Mouse (Mus musculus): ENCODE results near the gene Izumo1r. TPM values are rescaled to one million over a fixed set of nuclear protein-coding genes. Genes with fewer than 3 reads are reported as not detected.

The Izumo1r gene
- polyA plus RNA-seq, 1 experiment from 2014 or later, result not detected

- ATAC-seq (ENCODE audit: low FRiP score, low read depth), result no peak
- Histone ChIP-seq H3K4me2 (no peak overlapping the region), H3K4me1 (replicated peaks) (peaks cover 16% of the 10 kb centered on the region), H3K4me3 (no peak overlapping the region), H3K27ac (replicated peaks) (no peak overlapping the region), H3K36me3 (no peaks in the 10 kb centered on the region), H3K27me3 (no peaks in the 10 kb centered on the region), H3K9me3 (no peaks in the 10 kb centered on the region), H3K9ac (no peak overlapping the region)
- 88% methylated on average over 3 of the region's 3 CpGs for WGBS
These were observed 743 bp downstream of the Izumo1r start for GRCm38 (mm10) chr9:14903006-14903405.

- no peak for ATAC-seq (ENCODE audit: low FRiP score, low read depth)
- no peaks in the 10 kb centered on the region for H3K27me3 ChIP-seq
- H3K9ac ChIP-seq, result no peak overlapping the region
- WGBS, result 95% methylated on average over 2 of the region's 2 CpGs
- H3K4me1 ChIP-seq (replicated peaks), result peaks cover 16% of the 10 kb centered on the region
- H3K36me3 ChIP-seq, result no peaks in the 10 kb centered on the region
- no peak overlapping the region for H3K4me3 ChIP-seq
- no peak overlapping the region for H3K4me2 ChIP-seq
- no peak overlapping the region for H3K27ac ChIP-seq (replicated peaks)
- no peaks in the 10 kb centered on the region for H3K9me3 ChIP-seq
These were observed 1.3 kb downstream of the Izumo1r start for GRCm38 (mm10) chr9:14902416-14902815.

GRCm38 (mm10) chr9:14901757-14902156 lies 2.0 kb downstream of the Izumo1r start:
- no peaks in the 10 kb centered on the region for H3K27me3 ChIP-seq
- H3K36me3 ChIP-seq, result no peaks in the 10 kb centered on the region
- no peak for ATAC-seq (ENCODE audit: low FRiP score, low read depth)
- no peak overlapping the region for H3K4me3 ChIP-seq
- H3K9me3 ChIP-seq, result no peaks in the 10 kb centered on the region
- no peak overlapping the region for H3K9ac ChIP-seq
- no peak overlapping the region for H3K4me2 ChIP-seq
- peaks cover 16% of the 10 kb centered on the region for H3K4me1 ChIP-seq (replicated peaks)
- H3K27ac ChIP-seq (replicated peaks), result no peak overlapping the region
- 70% methylated on average over 7 of the region's 7 CpGs for WGBS

GRCm38 (mm10) chr9:14897102-14897501 lies 6.6 kb downstream of the Izumo1r start:
- Histone ChIP-seq H3K9ac (no peak overlapping the region), H3K36me3 (no peaks in the 10 kb centered on the region), H3K4me2 (no peak overlapping the region), H3K27me3 (no peaks in the 10 kb centered on the region), H3K27ac (replicated peaks) (no peak overlapping the region), H3K9me3 (no peaks in the 10 kb centered on the region), H3K4me3 (no peak overlapping the region), H3K4me1 (replicated peaks) (peaks cover 5% of the 10 kb centered on the region; the same call in 1 of the 2 replicates)
- ATAC-seq (ENCODE audit: low FRiP score, low read depth), result no peak
- 72% methylated on average over 3 of the region's 3 CpGs for WGBS

GRCm38 (mm10) chr9:14895237-14895835 lies 8.4 kb downstream of the Izumo1r start:
- Histone ChIP-seq H3K4me1 (replicated peaks) (peaks cover 5% of the 10 kb centered on the region; the same call in 1 of the 2 replicates), H3K36me3 (no peaks in the 10 kb centered on the region), H3K27me3 (no peaks in the 10 kb centered on the region), H3K9me3 (no peaks in the 10 kb centered on the region), H3K27ac (replicated peaks) (0 out of 2 replicates have a peak overlapping the region, but pooled peaks have one; percentile 25), H3K4me3 (no peak overlapping the region), H3K9ac (no peak overlapping the region), H3K4me2 (no peak overlapping the region)
- WGBS, result 51% methylated on average over 7 of the region's 7 CpGs
- peak; percentile 61; the same call in 1 of the 2 replicates for ATAC-seq (ENCODE audit: low FRiP score, low read depth)

- Histone ChIP-seq H3K36me3 (no peaks in the 10 kb centered on the region), H3K4me1 (replicated peaks) (peaks cover 5% of the 10 kb centered on the region; the same call in 1 of the 2 replicates), H3K9ac (no peak overlapping the region), H3K27me3 (no peaks in the 10 kb centered on the region), H3K27ac (replicated peaks) (no peak overlapping the region), H3K9me3 (no peaks in the 10 kb centered on the region), H3K4me3 (no peak overlapping the region), H3K4me2 (no peak overlapping the region)
- 88% methylated on average over 3 of the region's 3 CpGs for WGBS
- no peak for ATAC-seq (ENCODE audit: low FRiP score, low read depth)
These were observed 9.1 kb downstream of the Izumo1r start for GRCm38 (mm10) chr9:14894628-14895027.

GRCm38 (mm10) chr9:14893388-14893787 lies 10.4 kb downstream of the Izumo1r start:
- WGBS, result 90% methylated on average over 9 of the region's 9 CpGs
- ATAC-seq (ENCODE audit: low FRiP score, low read depth), result no peak

GRCm38 (mm10) chr9:14891891-14892290 lies 11.9 kb downstream of the Izumo1r start:
- Histone ChIP-seq H3K4me2 (no peak overlapping the region), H3K4me3 (no peak overlapping the region), H3K4me1 (replicated peaks) (peaks cover 5% of the 10 kb centered on the region; the same call in 1 of the 2 replicates), H3K36me3 (no peaks in the 10 kb centered on the region), H3K9ac (no peak overlapping the region), H3K27me3 (no peaks in the 10 kb centered on the region), H3K9me3 (no peaks in the 10 kb centered on the region), H3K27ac (replicated peaks) (no peak overlapping the region)
- 59% methylated on average over 5 of the region's 5 CpGs for WGBS
- ATAC-seq (ENCODE audit: low FRiP score, low read depth), result no peak

More at GRCm38 (mm10) chr9:14893388-14893787, 10.4 kb downstream of the Izumo1r start:
- Histone ChIP-seq H3K9me3 (no peaks in the 10 kb centered on the region), H3K4me2 (no peak overlapping the region), H3K4me1 (replicated peaks) (peaks cover 5% of the 10 kb centered on the region; the same call in 1 of the 2 replicates), H3K27ac (replicated peaks) (no peak overlapping the region), H3K27me3 (no peaks in the 10 kb centered on the region), H3K36me3 (no peaks in the 10 kb centered on the region), H3K4me3 (no peak overlapping the region), H3K9ac (no peak overlapping the region)

GRCm38 (mm10) chr9:14890699-14891098 lies 13.1 kb downstream of the Izumo1r start:
- 50% methylated on average over 3 of the region's 3 CpGs for WGBS

GRCm38 (mm10) chr9:14888671-14889070 lies 15.1 kb downstream of the Izumo1r start:
- Histone ChIP-seq H3K27ac (replicated peaks) (no peak overlapping the region), H3K9me3 (no peaks in the 10 kb centered on the region), H3K36me3 (no peaks in the 10 kb centered on the region), H3K4me2 (no peak overlapping the region), H3K4me1 (replicated peaks) (no peaks in the 10 kb centered on the region), H3K27me3 (no peaks in the 10 kb centered on the region), H3K9ac (no peak overlapping the region), H3K4me3 (no peak overlapping the region)
- ATAC-seq (ENCODE audit: low FRiP score, low read depth), result no peak
- WGBS, result 68% methylated on average over 6 of the region's 6 CpGs

More at GRCm38 (mm10) chr9:14890699-14891098, 13.1 kb downstream of the Izumo1r start:
- no peaks in the 10 kb centered on the region for H3K9me3 ChIP-seq
- no peak overlapping the region for H3K4me2 ChIP-seq
- H3K4me1 ChIP-seq (replicated peaks), result peaks cover 3% of the 10 kb centered on the region; the same call in 1 of the 2 replicates
- H3K27ac ChIP-seq (replicated peaks), result no peak overlapping the region
- H3K27me3 ChIP-seq, result no peaks in the 10 kb centered on the region
- H3K4me3 ChIP-seq, result no peak overlapping the region
- no peak overlapping the region for H3K9ac ChIP-seq
- no peak; the same call in 1 of the 2 replicates for ATAC-seq (ENCODE audit: low FRiP score, low read depth)
- no peaks in the 10 kb centered on the region for H3K36me3 ChIP-seq

- no peaks in the 10 kb centered on the region for H3K9me3 ChIP-seq
- no peaks in the 10 kb centered on the region for H3K36me3 ChIP-seq
- H3K4me2 ChIP-seq, result no peak overlapping the region
- whole genome bisulfite sequencing, result 74% methylated on average over 6 of the region's 6 CpGs
- no peak for ATAC-seq (ENCODE audit: low FRiP score, low read depth)
- H3K4me3 ChIP-seq, result no peak overlapping the region
- no peaks in the 10 kb centered on the region for H3K27me3 ChIP-seq
- no peak overlapping the region for H3K27ac ChIP-seq (replicated peaks)
- no peak overlapping the region for H3K9ac ChIP-seq
- H3K4me1 ChIP-seq (replicated peaks), result no peaks in the 10 kb centered on the region
These were observed 15.9 kb downstream of the Izumo1r start for GRCm38 (mm10) chr9:14887787-14888382.

- Histone ChIP-seq H3K4me2 (no peak overlapping the region), H3K4me1 (replicated peaks) (no peaks in the 10 kb centered on the region), H3K36me3 (no peaks in the 10 kb centered on the region), H3K9me3 (no peaks in the 10 kb centered on the region), H3K9ac (no peak overlapping the region), H3K27me3 (no peaks in the 10 kb centered on the region), H3K27ac (replicated peaks) (no peak overlapping the region), H3K4me3 (no peak overlapping the region)
- no peak for ATAC-seq (ENCODE audit: low FRiP score, low read depth)
- 82% methylated on average over 1 of the region's 1 CpGs for WGBS
These were observed 17.8 kb downstream of the Izumo1r start for GRCm38 (mm10) chr9:14885954-14886353.
